Mouse (Mus musculus) ES-CJ7 (cell line): Measurements from ENCODE around the gene Pamr1.
A peak's percentile ranks its signal among the peaks of the same experiment; 100 is the strongest.

Experiments
- DNase-seq: peaks from one replicate; pipeline ENCODE4 v3.0.0; 2011; ENCODE audit warnings: low read depth, low spot score

Gene Pamr1

DNA sequence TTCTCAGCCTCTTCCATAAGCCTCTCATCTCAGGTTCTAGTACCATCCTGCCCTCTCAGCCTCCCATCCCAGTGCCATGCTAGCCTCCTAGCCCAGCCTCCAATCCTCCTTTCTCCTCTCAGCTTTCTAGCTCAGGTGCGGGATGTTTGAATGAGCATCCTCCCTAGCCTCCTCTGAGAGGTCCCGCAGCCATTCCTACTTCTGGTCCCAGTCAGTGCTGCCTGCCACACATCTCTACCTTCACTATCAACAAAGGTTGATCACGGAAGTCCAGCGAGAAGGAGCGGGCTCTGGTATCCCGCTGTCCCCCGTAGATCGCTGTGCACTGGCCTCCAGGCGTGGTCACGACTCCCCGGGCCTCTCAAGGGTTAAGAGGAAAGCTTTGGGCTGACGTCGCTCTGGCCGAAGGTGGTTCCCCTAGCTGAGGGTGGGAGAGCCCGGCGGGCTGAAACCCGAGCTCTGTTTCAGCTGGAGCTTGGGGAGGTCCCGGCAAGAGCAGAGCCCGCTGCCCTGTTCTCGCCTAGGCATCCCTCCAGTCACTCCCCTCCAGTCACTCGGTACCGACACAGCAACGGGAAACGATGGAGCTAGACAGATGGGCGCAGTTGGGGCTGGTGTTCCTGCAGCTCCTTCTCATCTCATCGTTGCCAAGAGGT is at the start of gene Pamr1:
Pamr1 (plus strand) TSS at position 402 of the 656 bp plus-strand sequence.
- DNase-seq, result peak; percentile 4

DNA sequence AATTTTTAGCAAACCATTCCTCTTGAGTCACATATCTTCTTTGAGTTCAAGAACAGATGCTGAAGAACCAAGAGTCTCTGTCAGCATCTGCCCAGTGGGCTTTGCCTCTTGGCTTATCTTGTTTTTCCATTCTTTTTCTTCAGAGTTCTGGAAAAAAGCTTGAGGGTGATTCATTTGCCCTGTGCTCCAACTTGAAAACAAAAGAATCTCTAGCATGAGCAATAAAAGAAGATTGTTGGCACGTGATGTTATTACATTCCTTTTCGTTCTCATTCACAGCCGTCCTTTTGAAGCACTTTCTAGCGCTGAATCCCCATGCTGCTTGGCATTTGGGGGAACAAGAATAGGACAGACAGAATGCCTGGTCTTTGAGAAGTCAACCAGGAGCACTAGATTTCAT is 42.2 kb upstream of the Pamr1 start:
- no peak for DNase-seq

DNA sequence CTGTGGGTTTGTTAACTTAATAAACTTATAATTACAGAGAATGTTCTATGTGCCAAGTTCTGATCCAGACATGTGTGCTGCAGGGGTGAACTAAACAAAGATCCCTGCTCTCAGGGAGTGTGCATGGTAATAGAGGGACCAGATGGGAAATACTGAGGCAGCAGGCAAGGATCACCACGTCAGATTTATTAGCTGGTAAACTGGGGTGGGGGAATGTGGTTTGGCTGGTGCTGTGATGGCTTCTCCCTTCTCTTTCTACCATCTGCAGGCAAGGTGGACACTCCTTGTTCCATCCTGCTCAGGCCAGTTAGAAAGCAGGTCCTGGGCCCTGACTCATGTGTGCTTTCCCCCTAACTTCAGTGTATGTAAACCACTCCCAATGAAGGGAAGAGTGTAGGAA is 41.7 kb upstream of the Pamr1 start:
- no peak for DNase-seq

DNA sequence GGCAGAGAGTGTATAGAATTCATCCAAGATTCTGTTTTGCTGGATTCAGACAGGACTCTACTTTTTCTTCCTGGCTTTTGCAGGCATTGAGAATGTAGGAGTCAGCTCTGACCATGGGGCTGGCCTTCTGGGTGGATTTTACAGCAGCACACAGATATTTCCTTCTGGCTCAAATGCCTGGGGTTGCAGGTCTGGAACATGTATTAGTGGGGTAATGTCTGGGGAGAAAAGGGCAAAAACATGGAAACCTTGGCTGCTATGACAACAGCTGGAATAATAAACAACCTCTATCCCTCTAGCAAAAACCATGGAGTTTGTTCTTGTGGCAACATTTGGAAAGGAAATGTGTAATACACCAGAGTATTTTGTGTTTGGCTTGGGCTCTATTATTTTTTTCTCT is 29.9 kb upstream of the Pamr1 start:
- DNase-seq, result no peak

DNA sequence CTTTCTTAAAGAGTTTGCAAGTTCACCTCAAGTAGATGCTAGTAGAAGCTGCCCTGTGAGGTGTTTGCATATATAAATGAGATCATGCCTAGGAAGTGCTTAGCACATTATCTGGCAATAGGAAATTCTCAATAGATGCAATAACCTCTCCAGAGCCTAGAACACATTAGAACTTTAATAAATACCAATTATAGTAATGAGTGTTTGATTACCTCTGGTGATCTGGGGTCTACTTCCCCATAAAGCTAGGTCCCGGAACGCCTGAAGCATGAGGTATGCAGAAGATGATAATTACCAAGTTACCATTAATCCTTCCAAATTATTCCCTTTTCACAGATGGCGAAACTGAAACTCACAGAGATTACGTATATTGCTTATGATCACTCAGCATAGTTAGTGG is 22.2 kb upstream of the Pamr1 start:
- no peak for DNase-seq

DNA sequence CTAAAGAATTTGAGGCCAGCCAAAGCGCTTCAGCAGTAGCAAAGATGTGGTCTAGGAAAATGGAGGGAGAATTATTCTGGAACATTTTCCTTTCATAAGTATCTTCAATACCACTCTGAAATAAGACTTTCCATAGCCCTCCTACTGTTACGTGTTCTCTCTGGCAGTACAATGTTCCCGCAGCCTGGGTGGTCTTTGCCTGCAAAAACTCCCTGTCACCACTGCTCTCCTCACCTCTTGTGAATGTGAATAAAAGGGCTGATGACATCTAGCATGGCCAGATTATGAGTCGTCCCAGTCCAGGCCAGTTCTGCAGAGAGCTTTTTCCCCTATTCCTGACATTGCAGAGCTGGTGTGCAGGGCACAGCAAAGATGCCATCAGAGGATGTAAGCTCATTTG is 16.4 kb upstream of the Pamr1 start:
- no peak for DNase-seq

DNA sequence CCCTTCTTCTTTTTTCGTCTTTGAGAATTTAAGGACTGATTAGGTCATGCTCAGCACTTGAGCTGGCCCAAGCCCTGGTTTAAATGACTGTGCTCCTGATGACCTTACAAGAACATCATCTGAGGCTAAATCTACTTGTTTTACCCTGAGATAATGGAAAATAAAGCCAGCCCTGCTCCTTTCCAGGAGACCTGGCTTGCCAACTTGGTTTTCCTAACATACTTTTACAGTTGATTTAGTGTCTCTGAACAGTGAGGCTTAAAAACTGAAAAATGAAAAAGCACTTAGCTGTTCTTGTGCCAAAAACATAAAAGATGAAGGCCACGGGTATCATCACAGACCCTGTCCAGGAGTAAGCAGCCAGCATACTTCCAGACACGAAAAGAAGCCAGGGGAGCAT is 13.0 kb upstream of the Pamr1 start:
- DNase-seq, result no peak

DNA sequence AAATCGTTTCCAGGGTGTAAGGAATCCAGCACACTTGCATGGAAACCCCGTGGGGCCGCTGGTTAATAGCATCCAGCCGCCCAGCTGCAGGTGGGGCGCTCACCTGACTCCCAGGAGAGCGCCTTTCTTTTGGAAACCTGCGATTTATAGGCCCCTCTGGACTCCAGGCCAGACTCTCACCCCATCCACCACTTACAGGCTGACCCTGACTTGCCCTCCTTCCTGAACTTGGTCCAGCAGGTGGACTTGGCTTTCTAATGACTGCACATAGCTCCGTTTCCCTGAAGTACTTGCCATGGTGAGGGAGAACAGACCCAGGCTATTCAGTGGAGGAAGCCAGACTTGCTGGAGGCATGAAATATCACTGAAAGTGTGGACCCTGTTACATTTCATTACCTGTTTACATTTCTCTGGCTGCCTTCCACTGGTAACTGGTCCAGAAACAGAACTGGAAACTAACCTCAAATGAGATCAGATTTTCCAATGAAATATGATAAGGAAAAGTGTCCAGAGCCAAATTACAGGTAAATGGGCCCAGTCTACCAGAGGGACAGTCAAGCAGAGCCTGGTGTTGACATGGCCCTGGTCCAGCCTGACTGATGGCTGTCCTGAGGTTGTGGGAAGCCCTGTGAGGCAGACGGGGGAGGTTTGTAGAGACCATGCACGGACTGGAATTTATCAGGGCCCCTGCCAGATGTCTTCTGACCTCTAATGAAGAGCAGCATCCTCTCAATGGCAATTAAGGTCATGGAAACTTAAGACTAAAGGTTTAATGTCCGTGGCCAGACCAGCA is 9.2 kb upstream of the Pamr1 start:
- no peak for DNase-seq

DNA sequence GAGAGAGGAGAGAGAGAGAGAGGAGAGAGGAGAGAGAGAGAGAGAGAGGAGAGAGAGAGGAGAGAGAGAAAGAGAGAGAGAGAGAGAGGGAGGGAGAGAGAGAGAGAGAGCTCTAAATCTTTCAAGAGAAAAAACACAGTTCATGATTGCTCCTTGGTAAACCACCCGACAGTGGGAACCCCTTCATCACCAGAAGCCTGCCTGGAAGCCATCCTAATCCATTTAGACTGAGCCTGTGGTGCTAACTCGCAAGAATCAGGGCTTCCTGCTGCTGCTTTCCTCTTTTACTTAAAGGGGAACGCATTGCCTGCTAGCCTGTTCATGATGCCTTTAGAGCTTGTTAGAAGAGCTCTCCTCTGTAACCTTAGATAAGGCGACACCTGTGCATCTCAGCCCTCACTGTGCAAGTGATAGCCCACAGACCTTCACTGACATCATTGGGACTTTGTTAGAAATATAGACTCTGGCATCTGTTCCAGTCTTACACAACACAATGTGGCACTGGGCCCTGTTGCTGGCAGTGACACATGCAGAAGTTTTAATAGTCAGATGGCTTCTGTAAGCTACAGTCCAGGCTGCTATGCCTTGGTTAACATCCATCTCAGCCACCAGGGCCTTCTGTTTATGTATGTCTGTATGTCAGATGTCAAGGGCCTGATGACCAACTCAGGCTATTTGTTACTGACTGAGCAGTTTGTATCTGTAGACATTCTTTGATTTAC is 8.2 kb upstream of the Pamr1 start:
- DNase-seq, result no peak

DNA sequence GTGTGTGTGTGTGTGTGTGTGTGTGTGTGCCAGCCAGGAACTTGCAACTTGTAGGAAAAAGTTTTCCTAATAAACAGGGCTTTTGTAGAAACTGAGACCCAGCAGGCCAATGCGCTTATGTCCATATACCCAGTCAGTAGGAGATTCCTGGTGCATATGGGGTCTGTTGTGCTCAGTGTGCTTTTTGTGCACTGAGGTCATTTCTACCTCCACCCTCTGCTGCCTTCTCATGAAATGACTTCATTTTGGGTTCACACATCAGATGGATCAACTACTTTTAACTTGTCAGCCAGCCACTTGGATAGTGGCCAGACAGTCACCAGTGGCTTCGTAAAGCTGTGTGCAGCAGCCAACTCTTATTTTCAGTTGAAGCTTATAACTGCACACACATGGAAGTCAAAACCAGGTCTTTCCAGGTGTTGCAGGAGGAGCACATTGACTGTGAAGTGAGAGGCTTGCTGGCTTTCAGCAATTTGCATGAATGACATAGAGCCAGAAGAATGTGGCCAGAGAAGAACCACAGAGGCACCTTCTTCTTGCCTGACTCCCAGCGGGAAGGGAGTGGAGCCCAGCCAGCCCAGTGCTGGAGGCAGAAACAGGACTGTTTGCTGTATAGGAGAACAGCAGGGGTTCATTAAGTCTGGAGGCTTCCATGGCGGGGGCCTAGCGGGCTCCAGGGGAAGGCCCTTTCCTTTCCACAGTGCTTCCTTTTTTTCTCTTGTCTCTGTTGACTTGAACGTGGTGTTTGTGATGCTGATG is 5.7 kb upstream of the Pamr1 start:
- DNase-seq, result peak; percentile 9

DNA sequence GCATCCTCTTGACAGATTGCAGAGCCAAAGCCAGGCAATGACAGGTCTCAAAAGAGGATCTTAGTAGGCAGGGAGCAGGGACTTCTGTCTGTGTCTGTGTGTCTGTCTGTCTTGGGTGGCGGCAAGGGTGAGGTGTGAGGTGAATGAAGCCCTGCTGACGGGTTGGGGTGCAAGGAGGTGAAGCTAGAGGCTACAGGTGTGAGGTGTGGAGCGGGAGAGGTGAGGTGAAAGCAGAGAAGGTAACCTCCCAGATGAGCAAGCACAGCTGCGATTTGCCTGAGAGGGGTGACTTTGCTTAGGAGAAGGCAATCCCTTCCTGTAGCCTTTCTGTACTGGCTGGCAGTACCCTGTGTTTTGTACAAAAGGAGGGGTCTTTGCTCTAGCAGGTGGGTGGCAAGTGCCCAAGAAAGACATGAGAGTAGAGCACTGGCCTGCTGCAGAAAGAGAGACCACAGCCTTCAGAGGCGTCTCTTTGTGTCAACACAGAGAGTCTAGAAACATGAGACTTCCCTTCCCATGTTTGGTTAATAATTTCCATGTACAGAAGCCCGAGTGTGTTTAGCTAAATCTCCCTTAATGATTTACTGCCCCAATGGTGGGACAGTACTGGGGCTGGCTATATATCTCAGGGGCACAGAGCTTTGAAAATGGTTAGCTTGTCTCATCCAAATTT is 1.2 kb downstream of the Pamr1 start:
- DNase-seq, result no peak

DNA sequence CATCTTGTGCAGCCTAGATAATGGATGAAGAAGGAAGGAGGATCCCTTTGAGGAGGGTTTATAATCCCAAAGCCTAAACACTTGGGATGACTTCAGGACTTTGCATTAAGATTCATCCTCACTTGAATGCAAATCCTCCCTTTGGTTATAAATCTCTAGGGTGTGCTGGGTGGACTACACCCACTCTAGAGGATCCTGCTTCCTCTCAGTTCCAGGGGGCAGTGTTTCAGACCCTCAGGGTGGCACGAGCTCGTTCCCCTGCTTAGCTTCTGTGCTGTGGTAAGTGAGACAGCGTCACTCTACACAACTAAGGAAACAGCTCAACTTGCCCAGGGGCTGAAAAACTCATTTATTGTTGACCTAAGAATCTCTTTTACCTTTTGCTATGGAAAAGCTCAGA is 1.8 kb downstream of the Pamr1 start:
- no peak for DNase-seq

DNA sequence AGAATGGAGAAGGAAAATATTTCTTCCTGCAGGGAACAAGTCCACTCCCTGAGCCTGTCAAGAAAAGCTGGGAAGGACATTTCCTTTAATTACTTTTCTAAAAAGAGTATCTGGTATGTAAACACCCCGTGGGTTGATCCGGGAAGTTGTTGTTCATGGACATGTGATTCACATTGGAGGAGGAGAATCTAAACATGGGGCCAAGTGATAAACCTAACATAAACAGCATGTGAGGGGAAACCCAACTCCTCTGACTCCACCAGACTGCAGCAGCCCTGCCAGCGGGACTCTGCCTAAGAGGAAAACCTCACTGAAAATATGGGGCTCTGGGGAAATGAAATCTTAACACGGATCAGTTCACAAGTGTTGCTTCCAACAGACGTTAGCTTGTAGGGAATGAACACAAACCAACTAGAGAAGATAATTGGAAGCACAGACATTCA is 2.3 kb downstream of the Pamr1 start:
- DNase-seq, result no peak

DNA sequence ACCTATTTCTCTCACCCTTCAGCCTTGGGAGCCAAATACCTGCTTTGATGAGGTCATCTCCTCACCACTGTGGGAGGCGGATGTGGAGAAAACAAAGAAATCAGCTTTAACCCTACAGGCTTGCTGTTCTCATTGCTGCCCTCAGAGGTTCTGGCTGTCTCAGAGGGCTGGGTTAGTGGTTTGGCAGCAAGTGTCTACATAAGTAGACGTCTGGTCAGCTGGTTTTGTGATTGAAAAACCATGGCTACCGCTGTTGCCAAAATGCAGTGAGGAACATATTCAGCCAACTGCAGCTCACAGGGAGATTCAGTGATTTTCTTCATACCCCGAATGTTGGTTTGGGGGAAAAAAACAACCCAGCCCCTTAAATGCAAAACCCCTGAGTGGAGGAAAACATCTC is 7.3 kb downstream of the Pamr1 start:
- no peak for DNase-seq

DNA sequence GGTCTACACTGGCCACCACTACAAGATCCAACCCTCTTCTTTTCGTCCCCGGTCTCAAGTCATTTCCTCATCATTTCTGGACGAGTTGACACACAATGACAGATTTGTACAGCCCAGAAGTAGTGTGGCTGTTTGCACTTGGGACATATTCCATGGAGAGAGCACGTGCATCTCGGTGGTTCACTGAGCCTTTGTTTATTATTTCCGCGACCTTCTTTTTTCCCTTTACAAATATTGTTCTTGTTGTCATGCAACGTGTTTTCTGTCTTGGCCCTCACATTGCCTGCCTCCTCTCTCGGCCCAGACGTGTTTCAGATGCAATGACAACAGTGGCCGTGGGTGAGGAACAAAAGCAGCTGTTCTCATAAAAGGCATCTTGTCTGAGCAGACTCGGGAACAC is 9.2 kb downstream of the Pamr1 start:
- DNase-seq, result no peak

DNA sequence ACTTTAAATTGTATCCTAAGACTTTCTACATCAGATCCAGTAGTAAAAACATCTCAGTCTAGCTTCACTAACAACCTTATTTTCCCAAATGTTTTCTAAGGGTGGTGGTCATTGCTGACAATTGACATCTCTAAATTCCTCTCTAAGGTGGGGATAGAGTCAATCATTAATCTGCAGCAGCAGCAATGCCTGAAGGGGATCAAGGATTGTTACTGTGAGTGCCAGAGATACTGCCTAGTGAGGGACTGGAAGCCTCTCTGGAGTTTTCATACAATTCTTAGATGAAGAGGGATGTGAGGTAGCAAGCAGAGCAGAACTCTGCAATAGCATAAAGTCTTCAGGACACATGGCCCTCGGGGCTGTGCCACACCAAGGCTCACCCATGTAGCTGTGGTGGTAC is 14.0 kb downstream of the Pamr1 start:
- no peak for DNase-seq

DNA sequence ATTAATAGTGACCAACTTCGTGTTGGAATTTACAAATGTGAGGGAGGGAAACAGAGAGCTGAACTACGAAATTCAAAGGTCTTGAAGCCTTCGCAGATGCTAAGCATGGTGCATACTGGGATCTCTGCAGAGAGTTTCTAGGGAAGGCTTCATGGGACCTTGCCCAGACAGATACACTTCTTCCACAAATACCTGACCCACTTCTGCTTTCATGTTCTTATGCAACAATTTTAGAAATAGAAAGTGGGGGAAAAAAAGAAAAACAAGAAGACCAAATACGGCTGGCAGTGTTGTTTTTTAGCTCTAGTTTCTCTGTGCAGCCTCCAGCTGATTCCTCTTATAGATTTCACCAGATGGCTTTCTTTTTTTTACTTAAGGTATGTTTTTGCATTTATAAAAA is 29.4 kb downstream of the Pamr1 start:
- DNase-seq, result no peak

DNA sequence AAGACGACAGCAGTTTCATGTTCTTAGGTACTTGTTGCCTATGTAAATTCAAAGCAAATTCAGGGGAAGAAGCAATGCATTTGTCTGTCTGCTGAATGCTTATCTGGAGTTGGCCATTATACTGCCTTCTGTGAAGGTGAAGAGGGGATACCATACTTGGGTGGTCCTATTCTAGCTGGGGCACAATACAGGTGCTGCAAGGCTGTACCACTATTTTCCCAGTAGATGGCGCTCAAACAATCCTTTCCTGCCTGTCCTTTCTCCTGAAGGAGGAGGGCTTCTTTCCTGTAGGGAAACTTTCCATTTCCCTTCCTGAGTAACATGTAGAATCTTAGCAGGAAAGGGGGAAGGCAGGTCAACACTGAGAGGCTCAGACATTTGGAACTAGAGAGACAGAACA is 40.2 kb downstream of the Pamr1 start:
- DNase-seq, result peak; percentile 48

DNA sequence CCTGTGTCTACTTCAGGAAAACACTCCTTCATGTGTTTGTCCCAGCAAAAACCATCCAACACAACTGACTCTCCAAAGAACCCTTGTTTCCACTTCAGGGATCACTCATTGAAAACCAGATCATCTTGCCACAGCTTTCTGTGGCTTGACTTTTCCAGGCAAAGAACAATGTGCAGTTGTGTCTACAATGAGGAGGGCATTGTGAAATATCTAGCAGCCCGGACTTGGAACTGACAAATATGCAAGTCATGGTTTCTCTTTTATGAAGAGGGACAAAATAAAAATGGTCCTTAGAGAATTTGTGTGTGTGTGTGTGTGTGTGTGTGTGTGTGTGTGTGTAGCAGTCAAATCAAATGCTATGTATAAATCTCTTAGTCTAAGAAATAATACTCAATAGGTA is 44.7 kb downstream of the Pamr1 start:
- no peak for DNase-seq

DNA sequence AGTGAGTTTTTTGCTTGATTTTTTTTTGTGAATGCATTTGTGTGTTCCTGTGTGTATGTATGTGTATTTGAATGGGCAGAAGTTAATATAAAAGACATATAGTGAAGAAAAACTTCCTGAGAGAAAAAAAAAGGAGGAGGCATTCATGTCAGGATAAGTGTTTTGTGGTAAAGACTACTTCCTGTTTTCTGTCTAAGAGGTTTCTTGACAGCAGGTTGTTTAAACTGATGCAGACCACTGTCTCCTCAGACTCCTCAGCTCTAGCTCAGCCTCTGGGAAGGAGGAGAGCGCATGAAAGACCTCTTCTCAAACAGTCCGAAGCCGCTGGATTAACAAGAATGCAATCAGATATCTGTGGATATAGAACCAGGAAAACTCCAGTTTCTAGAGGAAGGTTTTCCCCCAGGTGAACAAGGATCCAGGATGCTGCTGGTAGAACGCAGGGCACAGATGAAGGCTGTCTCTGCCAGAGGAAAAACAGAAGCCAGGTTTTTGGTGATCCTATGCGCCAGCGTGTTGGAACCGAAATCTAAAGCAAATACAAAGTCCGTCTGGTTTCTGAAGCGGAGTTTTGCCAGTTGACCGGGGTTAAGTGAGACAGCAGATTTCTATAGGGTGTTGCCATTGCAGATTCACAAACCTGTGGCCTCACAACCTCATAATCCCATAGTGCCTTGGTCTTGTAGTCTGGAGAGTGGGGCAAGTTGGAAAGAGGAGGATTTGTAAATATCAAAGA is 45.8 kb downstream of the Pamr1 start:
- DNase-seq, result no peak
